Mouse (Mus musculus): ENCODE measurements around the gene Pkd1l1. TPM values are rescaled to one million over a fixed set of nuclear protein-coding genes. Genes with fewer than 3 reads are reported as not detected.

Pkd1l1 gene
- polyA plus RNA-seq, 1 experiment from 2014 or later: 0.02 TPM

GRCm38 (mm10) chr11:8807009-8807408, 166.1 kb downstream of the Pkd1l1 start:
- no peaks in the 10 kb centered on the region for H3K9me3 ChIP-seq (ENCODE audit: low read length)
- H3K36me3 ChIP-seq (ENCODE audit: insufficient read depth, low read length): no peaks in the 10 kb centered on the region
- no peak overlapping the region for H3K27ac ChIP-seq (ENCODE audit: low read length)
- DNase-seq (ENCODE audit: low spot score) (no peak), ATAC-seq (no peak)
- WGBS: 75% methylated on average over 4 of the region's 4 CpGs
- TF ChIP-seq CTCF (IDR thresholded peaks at IDR 0.05): no peak
- no peak for TF ChIP-seq EP300 (IDR thresholded peaks at IDR 0.05)
- H3K4me3 ChIP-seq (ENCODE audit: low read depth, low read length): no peak overlapping the region
- peaks cover 5% of the 10 kb centered on the region; the same call in 1 of the 2 replicates for H3K4me1 ChIP-seq (ENCODE audit: insufficient read depth, low read depth, low read length)
- H3K4me2 ChIP-seq (replicated peaks; ENCODE audit: low read depth, low read length): no peak overlapping the region
- H3K27me3 ChIP-seq (replicated peaks; ENCODE audit: insufficient read depth, low read length): no peaks in the 10 kb centered on the region
- no peak overlapping the region for H3K9ac ChIP-seq (replicated peaks; ENCODE audit: low read depth)

- WGBS: 78% methylated on average over 3 of the region's 3 CpGs
- Histone ChIP-seq H3K4me1 (ENCODE audit: insufficient read depth, low read depth, low read length) (no peaks in the 10 kb centered on the region), H3K4me2 (replicated peaks; ENCODE audit: low read depth, low read length) (no peak overlapping the region), H3K27ac (ENCODE audit: low read length) (no peak overlapping the region), H3K36me3 (ENCODE audit: insufficient read depth, low read length) (no peaks in the 10 kb centered on the region), H3K9me3 (ENCODE audit: low read length) (no peaks in the 10 kb centered on the region), H3K27me3 (replicated peaks; ENCODE audit: insufficient read depth, low read length) (no peaks in the 10 kb centered on the region), H3K9ac (replicated peaks; ENCODE audit: low read depth) (no peak overlapping the region), H3K4me3 (ENCODE audit: low read depth, low read length) (no peak overlapping the region)
- DNase-seq (ENCODE audit: low spot score) (no peak), ATAC-seq (no peak)
- TF ChIP-seq CTCF (IDR thresholded peaks at IDR 0.05) (no peak), EP300 (IDR thresholded peaks at IDR 0.05) (no peak)
Measured at GRCm38 (mm10) chr11:8804178-8804577, 168.9 kb downstream of the Pkd1l1 start.

DNA sequence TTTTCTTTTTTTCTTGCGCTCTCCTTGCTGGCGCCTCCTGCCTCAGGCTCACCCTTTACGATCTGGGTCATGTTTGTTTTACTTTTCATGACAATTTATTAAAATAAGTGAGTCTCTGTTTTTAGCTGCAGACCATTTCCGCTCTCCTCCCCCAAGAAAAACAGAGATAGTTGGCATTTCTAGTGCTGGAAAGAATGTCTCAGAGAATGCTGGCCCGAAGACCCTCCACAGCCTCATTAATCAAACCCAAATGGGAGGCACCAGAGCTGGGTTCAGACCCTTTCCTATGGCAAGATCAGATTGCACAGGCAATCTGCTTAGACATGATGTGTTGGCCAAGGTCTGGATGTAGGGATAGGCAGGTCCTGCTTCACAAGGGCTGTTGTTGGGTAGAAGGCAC, 175.6 kb downstream of the Pkd1l1 start:
- ATAC-seq: no peak
- no peak overlapping the region for H3K4me2 ChIP-seq (replicated peaks; ENCODE audit: low read depth, low read length)
- H3K9me3 ChIP-seq (ENCODE audit: low read length): no peaks in the 10 kb centered on the region
- H3K4me3 ChIP-seq (ENCODE audit: low read depth, low read length): no peak overlapping the region
- no peak for TF ChIP-seq CTCF (IDR thresholded peaks at IDR 0.05)
- no peak for TF ChIP-seq EP300 (IDR thresholded peaks at IDR 0.05)
- no peaks in the 10 kb centered on the region for H3K27me3 ChIP-seq (replicated peaks; ENCODE audit: insufficient read depth, low read length)
- no peak overlapping the region for H3K27ac ChIP-seq (ENCODE audit: low read length)
- WGBS: 19% methylated on average over 5 of the region's 5 CpGs
- no peak for DNase-seq (ENCODE audit: low spot score)
- no peaks in the 10 kb centered on the region for H3K4me1 ChIP-seq (ENCODE audit: insufficient read depth, low read depth, low read length)
- no peak overlapping the region for H3K9ac ChIP-seq (replicated peaks; ENCODE audit: low read depth)
- H3K36me3 ChIP-seq (ENCODE audit: insufficient read depth, low read length): no peaks in the 10 kb centered on the region

- no peak for ATAC-seq
- H3K4me3 ChIP-seq (ENCODE audit: low read depth, low read length): no peak overlapping the region
- no peak overlapping the region for H3K4me2 ChIP-seq (replicated peaks; ENCODE audit: low read depth, low read length)
- H3K27ac ChIP-seq (ENCODE audit: low read length): no peak overlapping the region
- DNase-seq (ENCODE audit: low spot score): no peak
- H3K4me1 ChIP-seq (ENCODE audit: insufficient read depth, low read depth, low read length): no peaks in the 10 kb centered on the region
- H3K36me3 ChIP-seq (ENCODE audit: insufficient read depth, low read length): no peaks in the 10 kb centered on the region
- no peak overlapping the region for H3K9ac ChIP-seq (replicated peaks; ENCODE audit: low read depth)
- no peaks in the 10 kb centered on the region for H3K27me3 ChIP-seq (replicated peaks; ENCODE audit: insufficient read depth, low read length)
- no peaks in the 10 kb centered on the region for H3K9me3 ChIP-seq (ENCODE audit: low read length)
- 73% methylated on average over 3 of the region's 3 CpGs for WGBS
- TF ChIP-seq CTCF (IDR thresholded peaks at IDR 0.05) (no peak), EP300 (IDR thresholded peaks at IDR 0.05) (no peak)
Measured at GRCm38 (mm10) chr11:8795031-8795430, 178.0 kb downstream of the Pkd1l1 start.

DNA sequence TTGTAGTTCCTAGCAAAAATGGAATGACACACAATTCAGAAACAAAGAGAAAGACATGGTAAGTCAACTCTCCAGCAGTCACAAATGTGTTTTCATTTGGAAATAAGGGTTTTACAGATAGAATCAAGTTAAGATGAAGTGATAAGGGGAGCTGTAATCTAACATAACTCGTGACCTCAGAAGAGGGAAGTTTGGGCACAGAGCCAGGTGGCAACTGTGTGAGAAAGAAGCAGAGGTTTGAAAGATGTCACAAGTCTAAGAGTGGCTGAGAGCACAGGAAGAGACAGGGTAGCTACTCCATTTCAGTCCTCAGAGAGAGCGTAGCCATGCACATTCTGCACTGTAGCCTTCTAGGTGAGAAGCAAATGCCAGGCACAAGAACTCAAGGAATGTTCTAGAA, 180.9 kb downstream of the Pkd1l1 start:
- TF ChIP-seq EP300 (IDR thresholded peaks at IDR 0.05) (no peak), CTCF (IDR thresholded peaks at IDR 0.05) (no peak)
- H3K27me3 ChIP-seq (replicated peaks; ENCODE audit: insufficient read depth, low read length): no peaks in the 10 kb centered on the region
- ATAC-seq (no peak), DNase-seq (ENCODE audit: low spot score) (no peak)
- WGBS: 33% methylated on average over 2 of the region's 2 CpGs
- H3K27ac ChIP-seq (ENCODE audit: low read length): no peak overlapping the region
- H3K36me3 ChIP-seq (ENCODE audit: insufficient read depth, low read length): no peaks in the 10 kb centered on the region
- H3K4me1 ChIP-seq (ENCODE audit: insufficient read depth, low read depth, low read length): no peaks in the 10 kb centered on the region; the same call in 1 of the 2 replicates
- no peak overlapping the region for H3K4me3 ChIP-seq (ENCODE audit: low read depth, low read length)
- no peaks in the 10 kb centered on the region for H3K9me3 ChIP-seq (ENCODE audit: low read length)
- no peak overlapping the region for H3K9ac ChIP-seq (replicated peaks; ENCODE audit: low read depth)
- no peak overlapping the region for H3K4me2 ChIP-seq (replicated peaks; ENCODE audit: low read depth, low read length)

DNA sequence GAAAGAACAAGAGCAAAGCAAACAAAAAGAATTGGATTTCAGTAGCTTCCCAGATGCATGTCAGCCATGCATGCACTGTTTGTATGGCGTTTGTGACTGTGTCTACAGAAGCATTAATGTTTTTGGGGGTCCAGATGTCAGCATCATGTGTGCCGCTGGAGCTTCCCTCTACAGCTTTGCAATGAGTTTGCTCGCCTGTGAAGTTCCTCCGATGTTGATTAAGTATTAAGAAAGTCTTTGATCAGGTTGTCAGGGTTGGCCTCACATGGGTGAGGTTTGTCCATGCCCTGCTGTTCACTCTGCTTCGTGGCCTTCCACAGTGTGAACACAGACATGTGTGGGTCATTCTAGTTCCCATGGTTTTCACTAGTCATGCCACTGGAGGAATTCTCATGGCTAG, 183.9 kb downstream of the Pkd1l1 start:
- Histone ChIP-seq H3K4me3 (ENCODE audit: low read depth, low read length) (no peak overlapping the region), H3K4me2 (replicated peaks; ENCODE audit: low read depth, low read length) (no peak overlapping the region), H3K9me3 (ENCODE audit: low read length) (no peaks in the 10 kb centered on the region), H3K27ac (ENCODE audit: low read length) (peak overlapping the region; percentile 55), H3K9ac (replicated peaks; ENCODE audit: low read depth) (no peak overlapping the region), H3K27me3 (replicated peaks; ENCODE audit: insufficient read depth, low read length) (no peaks in the 10 kb centered on the region), H3K4me1 (ENCODE audit: insufficient read depth, low read depth, low read length) (no peaks in the 10 kb centered on the region; the same call in 1 of the 2 replicates), H3K36me3 (ENCODE audit: insufficient read depth, low read length) (no peaks in the 10 kb centered on the region)
- TF ChIP-seq EP300 (IDR thresholded peaks at IDR 0.05) (no peak), CTCF (IDR thresholded peaks at IDR 0.05) (no peak)
- no peak for DNase-seq (ENCODE audit: low spot score)
- WGBS: 76% methylated on average over 5 of the region's 5 CpGs
- no peak for ATAC-seq

- no peak for ATAC-seq
- DNase-seq (ENCODE audit: low spot score): no peak
- WGBS: 47% methylated on average over 3 of the region's 3 CpGs
- Histone ChIP-seq H3K9ac (replicated peaks; ENCODE audit: low read depth) (no peak overlapping the region), H3K27me3 (replicated peaks; ENCODE audit: insufficient read depth, low read length) (no peaks in the 10 kb centered on the region), H3K36me3 (ENCODE audit: insufficient read depth, low read length) (no peaks in the 10 kb centered on the region), H3K4me2 (replicated peaks; ENCODE audit: low read depth, low read length) (no peak overlapping the region), H3K27ac (ENCODE audit: low read length) (no peak overlapping the region), H3K4me1 (ENCODE audit: insufficient read depth, low read depth, low read length) (no peaks in the 10 kb centered on the region; the same call in 1 of the 2 replicates), H3K4me3 (ENCODE audit: low read depth, low read length) (no peak overlapping the region), H3K9me3 (ENCODE audit: low read length) (no peaks in the 10 kb centered on the region)
- TF ChIP-seq CTCF (IDR thresholded peaks at IDR 0.05) (no peak), EP300 (IDR thresholded peaks at IDR 0.05) (no peak)
Measured at GRCm38 (mm10) chr11:8787604-8788003, 185.5 kb downstream of the Pkd1l1 start.

Data from lung, postnatal 0 days (tissue).